Mouse (Mus musculus) kidney, embryonic 15.5 days (tissue): Measurements from ENCODE around the gene Mybl2. TPM values are rescaled to one million over a fixed set of nuclear protein-coding genes. Genes with fewer than 3 reads are reported as not detected.

Source experiments
- ATAC-seq: fragments of 200-750 bp; cut with Nextera tagmentation; replicated peaks from 2 replicates; pipeline ENCODE4 v1.8.0; 2017; ENCODE audit warnings: moderate TSS enrichment; ENCODE audit not compliant: low FRiP score
- H3K27ac ChIP-seq: fragments of 300-500 bp; sonication (generic); 2 replicates; pipeline ENCODE4 v1.5.1; 2015; ENCODE audit warnings: mild to moderate bottlenecking, inconsistent platforms
- H3K27me3 ChIP-seq: fragments of 300-500 bp; sonication (generic); 2 replicates; pipeline ENCODE4 v1.6.1; 2015; ENCODE audit warnings: inconsistent platforms
- H3K36me3 ChIP-seq: fragments of 300-500 bp; sonication (generic); 2 replicates; pipeline ENCODE4 v1.6.1; 2015; ENCODE audit warnings: inconsistent platforms
- H3K4me1 ChIP-seq: fragments of 300-500 bp; sonication (generic); 2 replicates; pipeline ENCODE4 v1.6.1; 2015; ENCODE audit warnings: inconsistent platforms
- H3K4me2 ChIP-seq: fragments of 300-500 bp; sonication (generic); 2 replicates; pipeline ENCODE4 v1.6.1; 2015; ENCODE audit warnings: moderate library complexity, mild to moderate bottlenecking, inconsistent platforms
- H3K4me3 ChIP-seq: fragments of 300-500 bp; sonication (generic); replicated peaks from 2 replicates; pipeline ENCODE4 v1.5.1; 2015; ENCODE audit warnings: mild to moderate bottlenecking, inconsistent platforms
- H3K9ac ChIP-seq: fragments of 300-500 bp; sonication (generic); 2 replicates; pipeline ENCODE4 v1.6.1; 2015; ENCODE audit warnings: mild to moderate bottlenecking, inconsistent platforms
- H3K9me3 ChIP-seq: fragments of 300-500 bp; sonication (generic); replicated peaks from 2 replicates; pipeline ENCODE4 v1.6.1; 2016; ENCODE audit warnings: inconsistent platforms
- WGBS: fragments of 180-500 bp; shearing (Covaris S2); methylation state at CpG from one replicate; pipeline ENCODE4 v1.1.7; 2015; ENCODE audit warnings: mixed read lengths; 5-methylcytosine and 5-hydroxymethylcytosine counted together
- microRNA-seq: library from miRNA; unstranded; fragments of <30 nt; microRNA quantifications from one replicate; pipeline ENCODE4, GENCODE M21; 2016
- polyA plus RNA-seq: library from polyadenylated mRNA; unstranded; fragments of >200 nt; fragmentation: Nextera tagmentation; extraction: Ambion mirVana; gene quantifications from 2 replicates; pipeline ENCODE4 v1.2.1, GENCODE M21; 2015

Mybl2 gene
- polyA plus RNA-seq, 1 experiment from 2014 or later: 29.4 TPM

- Histone ChIP-seq H3K27ac (no peak overlapping the region), H3K4me3 (0 out of 2 replicates have a peak overlapping the region, but pooled peaks have one; percentile 8), H3K27me3 (peaks cover 20% of the 10 kb centered on the region), H3K4me1 (peaks cover 7% of the 10 kb centered on the region; the same call in 1 of the 2 replicates), H3K4me2 (peak overlapping the region; percentile 44), H3K9me3 (no peaks in the 10 kb centered on the region), H3K9ac (no peak overlapping the region), H3K36me3 (no peaks in the 10 kb centered on the region)
- WGBS: 18% methylated on average over 9 of the region's 9 CpGs
- peak; percentile 96 for ATAC-seq
Observed at GRCm38 (mm10) chr2:163122319-163122718, 67.8 kb downstream of the Mybl2 start.

- ATAC-seq: no peak
- Histone ChIP-seq H3K4me1 (peaks cover 7% of the 10 kb centered on the region; the same call in 1 of the 2 replicates), H3K36me3 (no peaks in the 10 kb centered on the region), H3K27me3 (peaks cover 20% of the 10 kb centered on the region), H3K27ac (no peak overlapping the region), H3K9ac (no peak overlapping the region), H3K4me2 (no peak overlapping the region), H3K9me3 (no peaks in the 10 kb centered on the region), H3K4me3 (no peak overlapping the region)
- WGBS: 85% methylated on average over 5 of the region's 5 CpGs
Observed at GRCm38 (mm10) chr2:163123496-163123895, 69.0 kb downstream of the Mybl2 start.

GRCm38 (mm10) chr2:163130837-163131236, 76.3 kb downstream of the Mybl2 start:
- no peak overlapping the region for H3K9ac ChIP-seq
- H3K4me2 ChIP-seq: no peak overlapping the region
- ATAC-seq: no peak
- WGBS: 84% methylated on average over 5 of the region's 5 CpGs
- no peak overlapping the region for H3K4me3 ChIP-seq
- no peaks in the 10 kb centered on the region for H3K27me3 ChIP-seq
- H3K36me3 ChIP-seq: no peaks in the 10 kb centered on the region
- no peaks in the 10 kb centered on the region for H3K9me3 ChIP-seq
- H3K27ac ChIP-seq: no peak overlapping the region
- H3K4me1 ChIP-seq: no peaks in the 10 kb centered on the region

- 84% methylated on average over 5 of the region's 5 CpGs for WGBS
- Histone ChIP-seq H3K4me2 (no peak overlapping the region), H3K9ac (no peak overlapping the region), H3K9me3 (no peaks in the 10 kb centered on the region), H3K27ac (no peak overlapping the region), H3K4me3 (no peak overlapping the region), H3K27me3 (no peaks in the 10 kb centered on the region), H3K4me1 (no peaks in the 10 kb centered on the region), H3K36me3 (no peaks in the 10 kb centered on the region)
- ATAC-seq: no peak
Observed at GRCm38 (mm10) chr2:163132314-163132713, 77.8 kb downstream of the Mybl2 start.

Small RNA genes lying within 50 kb of the gene (microRNA-seq; reads per million reads assigned to microRNA genes)
- gene Gm22174 (not detected), gene Mir7003 (0.59 reads per million)

Other genes starting within 250 kb of the Mybl2 start
- 218 and 221 TPM in 2 replicates for gene Srsf6, start 123.2 kb upstream of the Mybl2 start, polyA plus RNA-seq
- 0.13 and 0.48 TPM in 2 replicates for gene L3mbtl1, start 111.2 kb upstream of the Mybl2 start, polyA plus RNA-seq
- 5.9 and 7.3 TPM in 2 replicates for gene Sgk2, start 67.4 kb upstream of the Mybl2 start, polyA plus RNA-seq
- 51.7 and 54.8 TPM in 2 replicates for gene Ift52, start 37.3 kb upstream of the Mybl2 start, polyA plus RNA-seq
- gene Gtsf1l, start 33.2 kb downstream of the Mybl2 start, polyA plus RNA-seq: not detected in 2 replicates
- 1.7 and 2.7 TPM in 2 replicates for gene Tox2, start 148.4 kb downstream of the Mybl2 start, polyA plus RNA-seq